Mouse (Mus musculus): ENCODE measurements around the gene Hscb. TPM values are rescaled to one million over a fixed set of nuclear protein-coding genes. Genes with fewer than 3 reads are reported as not detected.
"Not testable (repeated sequence)": the region's sequence is repeated elsewhere in the genome, so short reads cannot be mapped to it uniquely, and the experiment has no call there.

The Hscb gene
- total RNA-seq (2021) = 10 to 100 TPM; 11.7 to 16.2 TPM

DNA sequence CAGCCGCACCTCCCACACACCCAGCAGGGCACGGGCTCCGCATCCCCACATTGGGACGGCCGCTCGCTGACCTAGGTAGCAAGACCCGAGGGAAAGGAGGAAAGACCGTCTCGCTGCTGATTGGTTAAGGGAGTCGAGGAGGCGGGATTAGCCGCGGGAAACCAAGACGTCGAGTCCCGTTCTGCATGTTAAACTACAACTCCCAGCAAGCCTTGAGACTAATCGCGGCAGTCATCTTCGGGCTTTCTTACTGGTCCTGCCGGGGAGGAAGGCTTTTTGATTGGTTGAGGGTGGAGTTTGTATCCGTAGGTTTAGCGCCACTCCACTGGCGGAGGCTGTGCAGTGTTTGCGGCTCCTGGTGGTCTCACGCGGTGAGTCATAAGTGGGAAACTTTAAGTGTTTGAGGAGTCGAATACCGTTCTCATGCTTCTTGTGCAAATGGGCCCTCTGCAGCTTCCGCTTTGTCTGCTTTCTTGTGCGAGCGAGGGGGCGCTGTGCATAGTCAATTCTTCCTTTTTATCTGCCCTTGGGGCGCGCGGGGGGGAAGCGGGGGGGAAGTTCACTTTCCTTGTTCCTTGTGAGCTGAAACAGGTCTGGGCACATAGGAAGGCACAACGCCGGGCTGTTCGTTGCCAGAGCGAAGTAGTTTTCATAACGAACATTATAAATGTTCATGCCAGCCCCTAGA lies at the start of gene Hscb, which contains the start of gene Chek2:
Gene Hscb (minus strand): TSS at position 100 of the 688 bp plus-strand sequence.
Gene Chek2 (plus strand): TSS at position 302 of the 688 bp plus-strand sequence.
- peak; percentile 97 to 98 for DNase-seq

DNA sequence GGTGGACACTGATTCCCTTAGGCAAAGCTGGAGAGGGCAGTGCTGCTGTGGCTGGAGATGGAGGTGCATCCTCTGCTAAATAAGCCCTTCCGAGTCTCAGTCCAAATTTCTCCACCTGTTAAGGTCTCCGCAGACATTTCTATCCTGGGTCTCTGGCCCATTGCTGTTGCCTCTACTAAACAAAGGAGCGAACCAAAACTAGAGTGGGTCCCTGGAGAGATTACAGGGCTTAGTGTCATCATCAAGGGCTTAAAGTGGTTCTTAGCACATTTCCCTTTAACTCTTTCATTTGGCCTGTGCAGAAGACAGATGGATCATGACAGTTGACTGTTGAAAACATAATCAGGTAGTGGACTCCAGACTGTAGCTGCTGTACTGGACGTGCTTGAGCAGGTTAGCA lies 49.0 kb upstream of the Hscb start:
- DNase-seq = no peak

DNA sequence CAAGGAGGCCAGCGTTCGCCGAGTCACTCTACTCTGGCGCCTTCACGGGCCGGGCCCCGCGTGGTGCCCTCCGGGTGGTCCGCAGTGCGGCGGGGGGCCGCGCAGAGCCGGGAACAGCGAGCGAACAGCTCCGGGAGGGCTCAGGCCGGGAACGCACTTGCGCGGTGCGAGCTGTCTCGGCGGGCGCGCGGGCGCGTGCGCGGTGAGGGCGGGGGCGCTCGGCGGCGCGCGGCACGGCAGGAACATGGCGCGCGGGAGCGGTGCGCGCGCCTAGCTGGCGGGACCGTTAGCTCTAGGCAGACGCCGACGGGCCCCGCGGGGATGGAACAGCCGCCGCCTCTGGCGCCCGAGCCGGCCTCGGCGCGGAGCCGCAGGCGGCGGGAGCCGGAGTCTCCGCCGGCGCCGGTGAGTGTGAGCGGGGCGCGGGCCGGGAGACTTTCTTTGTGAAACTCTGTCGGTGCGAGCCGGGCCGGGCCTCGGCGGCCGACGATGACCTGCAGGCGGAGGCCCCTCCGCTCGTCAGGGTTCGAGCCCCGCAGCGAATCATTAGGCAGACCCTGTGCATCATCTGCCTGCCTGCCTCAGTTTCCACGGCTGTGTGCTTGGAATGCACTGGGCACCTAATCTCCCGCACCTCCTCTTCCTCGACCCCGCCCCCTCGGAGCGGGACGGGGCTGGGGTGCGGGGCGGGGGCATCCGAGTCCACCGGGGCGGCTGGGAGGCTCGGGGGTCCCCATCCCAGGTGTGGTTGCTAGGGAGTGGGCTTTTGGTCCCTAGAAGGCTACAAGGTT lies 40.2 kb upstream of the Hscb start, which contains the start of gene Ttc28:
Gene Ttc28 (plus strand): TSS at position 220 of the 791 bp plus-strand sequence.
- peak; percentile 88 to 90 for DNase-seq

DNA sequence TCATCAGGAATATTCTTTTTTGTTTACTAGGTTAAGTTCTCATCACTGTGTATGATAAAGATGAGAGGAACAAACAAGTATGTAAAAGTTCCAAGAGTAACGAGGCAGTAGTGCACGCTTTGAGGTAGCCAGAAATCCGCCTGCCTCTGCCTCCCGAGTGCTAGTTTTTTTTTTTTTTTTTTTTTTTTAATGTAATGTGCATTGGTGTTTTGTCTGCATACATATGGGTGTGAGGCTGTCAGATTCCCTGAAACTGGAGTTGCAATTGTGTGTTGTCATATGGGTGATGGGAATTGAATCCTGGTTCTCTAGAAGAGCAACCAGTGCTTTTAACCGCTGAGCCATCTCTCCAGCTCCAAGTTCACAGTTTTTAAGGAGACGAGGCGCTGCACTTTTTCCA lies 39.5 kb upstream of the Hscb start:
- no peak for DNase-seq

DNA sequence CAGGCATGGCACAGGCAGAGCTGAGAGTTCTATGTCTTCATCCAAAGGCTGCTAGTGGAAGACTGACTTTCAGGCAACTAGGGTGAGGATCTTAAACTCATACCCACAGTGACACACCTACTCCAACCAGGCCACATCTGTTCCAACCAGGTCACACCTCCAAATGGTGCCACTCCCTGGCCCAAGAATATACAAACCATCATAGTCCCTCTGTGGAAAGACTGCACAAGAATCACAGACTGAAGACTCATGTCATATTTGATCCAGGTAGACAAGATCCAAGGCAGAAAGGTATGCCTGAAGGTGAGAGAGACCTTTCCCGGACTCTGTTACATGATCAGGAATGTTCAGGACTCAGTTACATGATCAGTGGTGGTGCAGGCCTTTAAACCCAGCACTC lies 38.9 kb upstream of the Hscb start:
- not testable (repeated sequence) for DNase-seq

DNA sequence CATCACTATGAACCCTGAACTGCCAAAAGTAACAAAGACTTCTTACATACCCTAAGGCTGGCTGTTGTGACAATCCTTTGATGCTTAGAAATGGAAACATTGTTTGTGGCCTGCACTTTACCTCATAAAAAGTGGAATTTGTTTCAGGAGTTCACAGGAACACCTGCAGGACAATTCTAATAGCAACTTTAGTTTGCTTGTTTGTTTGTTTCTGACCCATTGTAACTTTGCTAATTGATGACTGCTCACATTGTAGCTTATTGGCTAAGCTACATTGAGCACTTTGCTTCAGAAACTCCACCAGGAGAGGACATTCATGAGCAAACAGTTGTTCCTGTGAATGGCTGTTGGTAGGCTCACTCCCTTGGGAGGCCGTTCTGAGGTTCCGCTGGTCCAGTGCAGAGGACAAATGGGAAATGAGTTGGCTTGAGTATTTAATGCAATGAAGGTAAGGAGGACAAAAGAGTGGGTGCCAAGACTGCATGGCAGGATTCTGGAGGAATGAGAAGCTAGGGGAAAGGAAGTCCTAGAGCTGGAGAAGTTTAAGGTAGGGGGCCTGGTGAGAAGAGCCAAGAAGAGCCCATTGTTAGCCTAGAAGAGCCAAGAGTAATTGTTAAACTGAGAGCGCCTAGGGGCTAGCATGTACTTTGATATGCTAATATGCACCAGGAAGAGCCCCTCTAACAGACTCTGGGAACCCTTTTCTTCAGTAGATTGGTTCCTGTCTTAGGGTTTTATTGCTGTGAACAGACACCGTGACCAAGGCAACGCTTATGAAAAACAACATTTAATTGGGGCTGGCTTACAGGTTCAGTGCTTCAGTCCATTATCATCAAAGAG lies 38.3 kb upstream of the Hscb start:
- DNase-seq = no peak

DNA sequence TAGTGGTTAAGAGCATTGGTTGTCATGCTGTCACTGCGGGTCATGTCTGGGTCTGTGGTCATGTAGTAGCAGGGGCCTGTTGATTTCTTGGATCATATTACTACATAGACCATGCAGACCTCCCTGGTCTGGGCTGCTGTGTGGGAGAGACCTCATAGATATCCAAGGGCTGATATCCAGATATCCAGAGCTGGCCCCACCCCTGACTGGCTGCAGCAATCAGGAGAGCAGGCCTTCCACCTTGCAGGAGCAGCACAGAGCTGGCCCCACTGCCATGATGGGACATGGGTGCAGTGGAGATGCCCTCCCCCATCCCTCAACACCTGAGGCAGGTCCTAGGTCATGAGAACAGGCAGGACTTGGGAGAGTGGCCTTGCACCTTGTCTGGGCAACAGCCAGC lies 35.7 kb upstream of the Hscb start:
- no peak for DNase-seq

DNA sequence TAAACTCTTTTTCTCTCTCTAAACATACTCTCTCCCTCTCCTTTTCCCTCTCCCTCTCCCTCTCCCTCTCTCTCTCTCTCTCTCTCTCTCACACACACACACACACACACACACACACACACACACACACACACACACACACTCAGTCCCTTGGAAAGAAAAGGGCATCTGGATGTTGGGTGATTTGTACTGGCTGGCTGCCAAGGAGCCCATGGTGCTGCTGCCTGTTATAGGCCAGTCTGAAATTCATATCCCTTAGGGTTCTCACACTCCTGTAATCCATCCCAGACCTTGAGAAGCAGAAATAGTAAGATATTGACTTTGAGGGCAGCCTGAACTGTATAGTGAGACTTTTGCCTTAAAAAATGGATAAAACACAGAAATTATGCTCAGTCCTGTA lies 35.1 kb upstream of the Hscb start:
- DNase-seq = no peak

DNA sequence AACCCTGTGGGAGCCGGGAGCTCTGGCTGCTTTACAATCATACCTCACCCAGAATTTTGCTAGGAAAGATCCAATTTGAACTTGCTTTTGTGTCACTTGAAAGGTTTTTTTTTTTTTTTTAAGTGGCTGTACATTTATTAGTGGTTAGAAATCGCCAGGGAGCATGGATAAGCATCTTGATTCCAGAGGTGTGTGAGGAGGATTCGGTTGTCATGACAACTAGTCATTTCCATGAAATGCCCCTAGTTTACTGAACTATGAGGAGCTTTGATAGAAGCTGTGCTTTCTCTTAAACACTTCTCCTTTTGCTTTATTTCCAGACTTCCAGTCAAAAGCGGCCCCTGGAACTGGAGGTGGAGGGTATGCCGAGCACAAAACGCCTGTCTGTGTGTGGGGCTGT lies 33.6 kb upstream of the Hscb start:
- DNase-seq = no peak

DNA sequence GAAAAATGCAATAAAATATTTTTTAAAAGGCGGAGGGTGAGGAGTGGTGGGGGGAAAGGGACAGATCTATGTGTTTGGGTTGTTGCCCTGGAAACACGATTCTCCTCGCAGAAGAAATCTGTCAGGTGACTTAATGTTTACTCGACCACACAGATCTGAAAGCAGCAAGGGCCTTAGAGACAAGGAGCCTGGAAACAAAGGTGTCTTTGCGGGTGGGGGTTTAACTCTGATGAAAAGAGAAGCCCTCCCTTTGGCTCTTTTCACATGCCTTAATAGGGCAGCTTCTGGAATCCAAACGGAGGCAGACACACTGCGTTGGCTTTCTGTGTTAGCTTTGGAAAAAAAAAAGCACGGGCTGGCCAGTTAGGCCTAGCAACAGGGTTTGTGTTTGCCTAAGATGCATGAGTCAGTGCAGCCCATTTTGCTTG lies 29.7 kb upstream of the Hscb start:
- DNase-seq = no peak

DNA sequence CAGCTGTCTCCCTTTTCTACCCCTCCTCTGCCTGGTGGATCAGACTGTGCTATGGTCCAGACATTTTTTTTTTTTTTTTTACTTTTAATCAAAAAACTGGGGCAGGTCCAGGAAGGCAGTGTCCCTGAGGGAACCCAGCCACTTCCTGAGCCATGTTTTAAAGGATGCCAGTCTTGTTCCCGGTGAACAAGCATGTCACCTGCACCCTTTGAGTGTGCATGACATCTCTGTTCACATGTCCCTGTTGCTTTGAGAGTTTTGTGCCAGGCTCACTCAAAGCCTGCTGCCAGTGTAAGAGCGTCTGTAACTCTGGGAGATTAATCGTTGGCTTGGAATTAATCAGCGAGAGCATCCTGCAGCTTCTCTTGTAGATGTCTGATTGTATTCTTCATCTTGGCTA lies 28.9 kb upstream of the Hscb start:
- no peak for DNase-seq

DNA sequence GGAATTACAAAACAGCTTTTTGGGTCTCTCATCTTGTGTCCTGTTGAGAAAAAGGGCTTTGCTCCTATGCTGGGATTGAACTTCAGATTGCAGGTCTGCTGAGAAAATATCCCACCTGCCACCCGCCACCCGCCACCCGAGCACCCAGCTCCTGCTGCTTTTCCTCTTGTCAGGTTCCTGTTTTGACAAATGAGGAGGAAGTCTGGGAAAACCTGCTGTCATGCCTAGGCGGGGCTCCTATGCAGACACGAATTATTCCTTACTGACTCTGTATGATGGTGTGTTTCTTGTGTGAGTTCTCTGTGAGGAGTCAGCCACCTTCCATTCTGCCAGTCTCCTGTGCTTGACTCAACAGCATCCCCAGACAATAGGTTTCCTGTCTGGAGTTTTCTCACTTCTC lies 20.9 kb upstream of the Hscb start:
- no peak for DNase-seq

DNA sequence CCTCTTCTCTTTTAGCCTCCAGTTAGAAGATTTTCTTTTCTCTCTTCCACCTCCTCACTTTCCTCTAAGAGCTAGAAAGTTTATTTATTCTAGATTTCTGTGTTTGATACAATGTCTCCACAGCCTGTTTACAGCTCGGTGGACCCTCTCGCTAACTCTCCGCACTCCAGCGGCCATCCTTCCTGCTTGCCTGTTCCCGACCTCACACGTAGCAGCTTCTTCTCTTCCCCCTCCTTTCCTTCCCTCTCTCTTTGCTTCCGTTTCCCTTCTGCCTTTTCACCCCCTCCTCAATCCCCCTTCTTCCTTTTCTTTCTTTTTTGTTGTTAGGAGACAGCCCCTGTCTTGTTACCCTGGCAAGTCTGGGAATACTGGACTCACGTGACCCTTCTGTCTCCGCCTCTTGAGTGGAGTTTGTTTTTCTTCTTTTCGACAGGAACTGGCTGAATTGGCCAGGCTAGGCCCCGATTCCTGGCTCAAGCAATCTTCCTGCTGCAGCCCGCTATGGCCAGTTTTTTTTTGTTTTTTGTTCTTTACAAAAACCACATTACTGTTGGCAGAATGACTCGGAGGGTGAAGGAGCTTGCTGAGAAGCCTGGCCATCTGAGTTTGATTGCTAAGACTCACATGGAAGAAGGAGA lies 19.6 kb upstream of the Hscb start:
- DNase-seq = no peak

DNA sequence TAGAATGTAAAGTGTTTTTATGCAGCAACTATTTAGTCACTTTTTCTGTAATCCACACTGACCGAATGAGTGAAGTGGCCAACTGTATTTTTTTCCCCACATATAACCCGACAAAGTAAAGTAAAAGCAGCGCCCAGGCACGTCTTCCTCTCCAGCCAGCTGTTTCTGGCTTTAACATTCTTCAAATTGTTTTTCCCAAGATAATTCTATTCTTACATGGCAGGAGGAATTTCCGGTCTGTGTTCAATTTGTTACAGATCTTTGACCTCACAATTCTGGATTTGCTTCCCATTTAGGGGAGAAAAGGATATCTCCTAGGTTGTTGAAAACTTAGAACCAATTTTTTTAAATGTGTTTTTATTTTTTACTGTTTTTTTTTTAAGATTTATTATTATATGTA lies 17.5 kb upstream of the Hscb start:
- no peak for DNase-seq

DNA sequence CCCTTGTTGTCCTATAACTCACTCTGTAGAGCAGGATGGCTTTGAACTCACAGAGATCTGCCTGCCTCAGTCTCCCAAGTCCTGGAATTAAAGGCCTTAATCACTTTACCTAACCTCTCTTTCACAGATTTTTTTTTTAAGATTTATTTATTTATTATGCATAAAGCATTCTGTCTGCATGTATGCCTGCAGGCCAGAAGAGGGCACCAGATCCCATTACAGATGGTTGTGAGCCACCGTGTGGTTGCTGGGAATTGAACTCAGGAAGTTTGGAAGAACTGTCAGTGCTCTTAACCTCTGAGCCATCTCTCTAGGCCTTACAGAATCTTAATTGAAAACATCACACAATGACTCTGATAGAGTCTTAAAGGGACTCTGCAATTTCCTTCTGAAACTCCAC lies 13.4 kb upstream of the Hscb start:
- no peak for DNase-seq

DNA sequence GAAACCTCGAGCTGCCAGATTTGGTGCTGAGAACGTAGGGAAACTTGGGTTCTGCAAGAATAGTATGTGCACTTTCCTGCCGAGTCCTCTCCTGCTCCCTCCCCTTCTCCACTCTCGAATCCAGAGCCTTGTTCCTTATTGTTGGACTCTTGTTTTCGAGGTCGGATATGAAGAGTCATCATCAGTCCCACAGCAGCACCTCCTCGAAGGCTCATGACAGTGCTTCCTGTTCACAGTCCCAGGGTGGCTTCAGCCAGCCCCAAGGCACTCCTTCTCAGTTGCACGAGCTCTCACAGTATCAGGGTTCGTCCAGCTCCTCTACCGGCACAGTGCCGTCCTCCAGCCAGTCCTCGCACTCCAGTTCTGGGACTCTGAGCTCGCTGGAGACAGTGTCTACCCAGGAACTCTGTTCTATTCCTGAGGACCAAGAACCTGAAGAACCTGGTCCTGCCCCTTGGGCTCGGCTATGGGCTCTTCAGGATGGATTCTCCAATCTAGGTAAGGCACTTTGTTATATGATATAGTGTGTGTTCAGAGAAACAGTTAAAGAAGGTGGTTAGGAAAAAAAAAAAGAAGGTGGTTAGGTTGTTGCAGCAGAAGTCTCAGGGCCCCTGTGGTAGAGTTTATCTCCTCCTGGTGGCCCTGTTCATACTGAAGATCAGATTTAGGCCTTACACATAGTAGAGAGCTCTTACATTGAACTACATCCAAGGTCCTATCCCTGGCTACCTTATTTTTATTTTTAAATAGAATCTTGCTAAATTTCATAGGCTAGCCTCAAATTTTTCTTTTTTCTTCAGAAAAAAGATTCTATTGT lies 1.7 kb upstream of the Hscb start:
- DNase-seq = no peak

DNA sequence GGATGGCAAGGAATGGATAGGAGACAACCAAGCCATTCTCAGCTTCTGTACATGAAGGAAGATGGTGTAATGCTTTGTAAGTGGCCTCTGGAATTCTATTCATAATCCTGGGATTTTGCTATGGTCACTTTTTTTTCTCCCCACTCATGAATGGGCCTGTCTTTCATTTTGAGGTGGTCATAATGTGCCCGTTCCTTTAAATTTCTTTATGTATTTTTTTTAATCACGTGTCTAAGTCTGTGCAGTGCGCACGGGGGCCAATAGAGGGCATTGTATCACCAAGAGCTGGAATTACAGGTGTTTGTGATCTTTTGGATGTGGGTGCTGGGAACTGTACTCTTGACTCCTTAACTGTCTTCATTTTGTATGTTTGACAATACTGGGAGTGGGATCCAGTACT lies 888 bp upstream of the Hscb start:
- DNase-seq = no peak

DNA sequence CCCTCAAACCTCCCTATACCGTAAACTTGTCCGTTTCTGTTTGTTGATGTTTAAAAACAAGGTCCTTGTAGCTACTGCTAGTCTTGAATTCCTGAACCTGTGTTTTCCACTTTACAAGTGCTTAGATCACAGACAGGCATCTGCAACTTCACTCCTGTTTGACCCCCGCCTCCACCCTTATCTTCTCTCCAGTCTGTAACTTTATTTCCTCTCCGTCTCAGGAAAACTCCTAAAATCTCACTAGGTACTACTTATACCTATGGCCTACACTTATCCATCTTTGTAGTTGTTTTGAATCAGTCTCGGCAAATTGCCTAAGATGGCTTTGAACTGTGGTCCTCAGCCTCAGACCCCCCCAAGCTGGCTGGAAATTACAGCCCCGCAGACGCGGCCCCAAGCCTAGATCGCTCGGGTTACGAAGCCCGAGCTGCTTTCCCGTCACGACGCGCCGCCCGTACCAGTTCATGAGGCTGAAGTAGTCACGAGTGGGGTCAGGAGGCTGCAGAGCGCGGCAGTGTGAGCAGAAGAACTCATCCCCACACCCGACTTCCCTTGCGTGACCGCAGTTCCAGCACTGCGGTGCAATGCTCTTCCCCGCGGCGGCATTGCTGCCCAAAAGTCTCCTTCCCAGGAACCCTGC lies 419 bp downstream of the Hscb start:
- DNase-seq = no peak

DNA sequence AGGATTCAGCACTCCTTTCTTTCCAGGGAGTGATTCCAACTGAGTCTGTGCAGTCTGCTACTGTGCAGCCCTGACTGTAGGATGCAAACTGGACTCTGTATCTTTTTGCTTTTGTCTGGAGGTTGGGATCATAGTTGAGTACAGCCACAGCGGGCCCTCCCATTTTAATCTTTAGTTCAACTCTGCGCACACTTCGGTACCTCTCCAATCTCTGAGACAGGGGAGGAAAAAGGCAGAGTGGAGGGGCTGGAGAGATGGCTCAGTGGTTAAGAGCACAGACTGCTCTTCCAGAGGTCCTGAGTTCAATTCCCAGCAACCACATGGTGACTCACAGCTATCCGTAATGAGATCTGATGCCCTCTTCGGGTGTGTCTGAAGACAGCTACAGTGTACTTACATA lies 1.6 kb downstream of the Hscb start:
- DNase-seq = not testable (repeated sequence)

DNA sequence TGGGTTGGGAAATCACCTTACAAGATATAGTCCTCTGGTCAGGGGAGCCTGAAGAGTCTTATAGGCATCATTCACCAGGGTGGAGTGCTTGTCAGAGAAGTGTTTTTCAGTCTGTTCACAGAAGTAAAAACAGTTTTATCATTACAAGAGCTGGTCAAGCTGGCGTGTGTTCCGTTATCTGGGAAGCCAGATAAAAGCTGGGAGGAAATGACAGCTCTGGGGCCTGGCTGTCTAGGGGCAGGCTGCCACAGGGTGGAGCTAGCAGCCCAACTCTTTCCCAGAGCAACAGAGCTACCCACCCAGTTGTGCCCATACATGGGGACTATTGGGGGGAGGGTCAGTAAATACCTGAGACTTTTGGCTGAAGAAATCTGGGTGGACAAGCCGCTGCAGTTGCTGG lies 3.6 kb downstream of the Hscb start:
- DNase-seq = peak; percentile 40 to 56
